Mouse (Mus musculus): Measurements from ENCODE around the gene Dlgap5. TPM values are rescaled to one million over a fixed set of nuclear protein-coding genes. Genes with fewer than 3 reads are reported as not detected.

Gene Dlgap5
- total RNA-seq, 2 experiments from 2014 or later: 0.25 TPM; not detected in 1

GRCm38 (mm10) chr14:47395462-47396026 is 22.7 kb downstream of the Dlgap5 start:
- peak in 1 of 2 experiments; percentile 13 for DNase-seq (ENCODE audit: low spot score in 2 of 2)

- DNase-seq (ENCODE audit: low spot score in 2 of 2): no peak
These were observed 23.2 kb downstream of the Dlgap5 start for GRCm38 (mm10) chr14:47395007-47395406.

GRCm38 (mm10) chr14:47393354-47394094 is 24.7 kb downstream of the Dlgap5 start:
- no peak for DNase-seq (ENCODE audit: low spot score in 2 of 2)

GRCm38 (mm10) chr14:47386125-47386524 is 32.1 kb downstream of the Dlgap5 start:
- no peak for DNase-seq (ENCODE audit: low spot score in 2 of 2)

- DNase-seq (ENCODE audit: low spot score in 2 of 2): no peak
These were observed 33.6 kb downstream of the Dlgap5 start for GRCm38 (mm10) chr14:47384653-47385052.

GRCm38 (mm10) chr14:47383911-47384310 is 34.3 kb downstream of the Dlgap5 start:
- DNase-seq (ENCODE audit: low spot score in 2 of 2): no peak

GRCm38 (mm10) chr14:47378336-47378735 is 39.9 kb downstream of the Dlgap5 start:
- DNase-seq (ENCODE audit: low spot score in 2 of 2): no peak

- peak in 1 of 2 experiments; percentile 31 for DNase-seq (ENCODE audit: low spot score in 2 of 2)
These were observed 41.7 kb downstream of the Dlgap5 start for GRCm38 (mm10) chr14:47376526-47376925.

GRCm38 (mm10) chr14:47373728-47374678 is 44.2 kb downstream of the Dlgap5 start:
- no peak for DNase-seq (ENCODE audit: low spot score in 2 of 2)

GRCm38 (mm10) chr14:47371689-47372088 is 46.5 kb downstream of the Dlgap5 start:
- DNase-seq (ENCODE audit: low spot score in 2 of 2): no peak

- no peak for DNase-seq (ENCODE audit: low spot score in 2 of 2)
These were observed 47.4 kb downstream of the Dlgap5 start for GRCm38 (mm10) chr14:47370790-47371189.

GRCm38 (mm10) chr14:47369741-47370140 is 48.5 kb downstream of the Dlgap5 start:
- DNase-seq (ENCODE audit: low spot score in 2 of 2): no peak

GRCm38 (mm10) chr14:47367461-47367860 is 50.7 kb downstream of the Dlgap5 start, which contains the start of gene Lgals3:
Gene Lgals3, plus strand, starts transcription at chr14:47367751.
- DNase-seq (ENCODE audit: low spot score in 2 of 2): peak; percentile 68 to 81

GRCm38 (mm10) chr14:47366881-47367321 is 51.3 kb downstream of the Dlgap5 start:
- peak; percentile 77 to 90 for DNase-seq (ENCODE audit: low spot score in 2 of 2)

- DNase-seq (ENCODE audit: low spot score in 2 of 2): no peak
These were observed 53.3 kb downstream of the Dlgap5 start for GRCm38 (mm10) chr14:47364742-47365449.

- no peak for DNase-seq (ENCODE audit: low spot score in 2 of 2)
These were observed 56.3 kb downstream of the Dlgap5 start for GRCm38 (mm10) chr14:47361899-47362298.

GRCm38 (mm10) chr14:47361418-47361817 is 56.8 kb downstream of the Dlgap5 start:
- no peak for DNase-seq (ENCODE audit: low spot score in 2 of 2)

GRCm38 (mm10) chr14:47359610-47360009 is 58.6 kb downstream of the Dlgap5 start:
- no peak for DNase-seq (ENCODE audit: low spot score in 2 of 2)

GRCm38 (mm10) chr14:47356622-47357021 is 61.6 kb downstream of the Dlgap5 start:
- no peak for DNase-seq (ENCODE audit: low spot score in 2 of 2)

GRCm38 (mm10) chr14:47354948-47355347 is 63.3 kb downstream of the Dlgap5 start:
- DNase-seq (ENCODE audit: low spot score in 2 of 2): no peak

- DNase-seq (ENCODE audit: low spot score in 2 of 2): no peak
These were observed 64.1 kb downstream of the Dlgap5 start for GRCm38 (mm10) chr14:47354111-47354577.
